Mouse (Mus musculus): ENCODE results near the gene Cpe.

Gene Cpe

DNA sequence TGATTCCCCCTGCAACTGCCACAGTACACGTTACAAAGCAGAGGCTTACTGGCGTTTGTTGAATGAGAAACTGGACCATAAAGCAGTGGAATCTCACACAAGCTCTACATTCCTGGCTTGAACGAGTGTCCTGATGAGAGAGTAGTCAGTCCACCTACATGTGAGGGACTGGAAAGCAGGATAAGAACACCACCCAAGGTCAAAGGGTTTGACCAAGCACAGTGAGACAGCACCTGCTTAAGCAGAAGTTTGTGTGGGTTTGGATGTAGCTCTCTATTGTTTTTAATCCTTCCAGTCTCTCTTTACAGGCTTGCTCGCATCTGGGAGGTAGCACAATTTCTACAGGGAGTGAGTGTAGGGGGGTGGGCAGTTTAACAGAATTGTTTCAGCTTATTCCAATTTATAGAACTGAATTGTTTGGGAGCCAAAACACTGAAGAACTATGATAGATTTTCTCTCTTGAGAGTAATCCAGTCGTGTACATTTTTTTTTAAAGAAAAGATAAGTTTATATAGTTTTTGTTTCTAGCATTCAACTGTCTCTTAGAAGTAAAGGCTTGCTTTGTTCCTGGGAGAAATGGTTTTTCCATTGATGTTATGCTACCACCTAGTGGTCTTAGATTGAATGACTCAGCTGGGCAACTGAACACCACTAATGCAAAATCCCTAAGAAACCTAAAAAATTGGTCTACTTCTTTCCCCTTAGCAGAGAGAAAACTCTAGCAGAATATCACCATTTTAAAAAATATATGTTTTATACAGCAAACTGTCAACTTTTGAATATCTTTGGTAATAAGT, 144.6 kb downstream of the Cpe start:
- no peak for DNase-seq (ENCODE audit: low spot score)

DNA sequence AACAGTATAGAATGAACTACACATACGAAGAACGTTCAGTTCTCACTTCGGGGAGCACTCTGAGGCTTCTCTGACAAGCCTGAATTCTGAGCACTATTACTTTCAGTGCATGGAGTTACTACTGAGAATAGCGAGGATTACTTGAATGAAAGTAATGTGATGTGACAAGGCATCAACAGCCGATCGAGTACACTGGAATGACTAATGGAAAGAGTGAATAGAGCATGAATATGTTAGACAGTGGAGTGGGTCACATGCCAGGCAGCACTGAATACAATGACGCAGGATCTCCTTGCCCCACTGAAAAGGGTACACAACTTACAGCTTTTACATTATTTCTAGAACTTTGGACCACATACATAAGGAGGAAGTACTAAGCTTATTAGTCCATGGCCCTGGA, 149.4 kb downstream of the Cpe start:
- DNase-seq (ENCODE audit: low spot score), result no peak
